Mouse (Mus musculus) kidney, postnatal 14 days (tissue): ENCODE measurements around the gene Etv3.
"Not testable (repeated sequence)": the region's sequence is repeated elsewhere in the genome, so short reads cannot be mapped to it uniquely, and the experiment has no call there.

Source experiments
- DNase-seq: peaks from one replicate; pipeline ENCODE4 v3.0.0; 2022; ENCODE audit warnings: mixed read lengths

Etv3 gene

GRCm38 (mm10) chr3:87521126-87521525 lies 4.1 kb upstream of the Etv3 start:
- no peak for DNase-seq

- no peak for DNase-seq
Observed at GRCm38 (mm10) chr3:87521833-87522232, 3.4 kb upstream of the Etv3 start.

- DNase-seq = no peak
Observed at GRCm38 (mm10) chr3:87523701-87524100, 1.5 kb upstream of the Etv3 start.

- DNase-seq = peak; percentile 17
Observed at GRCm38 (mm10) chr3:87525837-87526570, 797 bp downstream of the Etv3 start.

GRCm38 (mm10) chr3:87527139-87527538 lies 1.9 kb downstream of the Etv3 start:
- no peak for DNase-seq

- DNase-seq = no peak
Observed at GRCm38 (mm10) chr3:87528021-87528420, 2.8 kb downstream of the Etv3 start.

GRCm38 (mm10) chr3:87528841-87529240 lies 3.6 kb downstream of the Etv3 start:
- no peak for DNase-seq

GRCm38 (mm10) chr3:87529568-87529967 lies 4.4 kb downstream of the Etv3 start:
- no peak for DNase-seq

GRCm38 (mm10) chr3:87530234-87530633 lies 5.0 kb downstream of the Etv3 start:
- DNase-seq = no peak

- peak; percentile 9 for DNase-seq
Observed at GRCm38 (mm10) chr3:87533667-87534378, 8.6 kb downstream of the Etv3 start.

GRCm38 (mm10) chr3:87538034-87538433 lies 12.8 kb downstream of the Etv3 start:
- DNase-seq = no peak

- no peak for DNase-seq
Observed at GRCm38 (mm10) chr3:87540028-87540675, 14.9 kb downstream of the Etv3 start.

- DNase-seq = peak; percentile 9
Observed at GRCm38 (mm10) chr3:87540714-87541113, 15.5 kb downstream of the Etv3 start.

- no peak for DNase-seq
Observed at GRCm38 (mm10) chr3:87542481-87543215, 17.4 kb downstream of the Etv3 start.

GRCm38 (mm10) chr3:87545554-87545953 lies 20.3 kb downstream of the Etv3 start:
- DNase-seq = no peak

GRCm38 (mm10) chr3:87546291-87546721 lies 21.1 kb downstream of the Etv3 start:
- no peak for DNase-seq

- no peak for DNase-seq
Observed at GRCm38 (mm10) chr3:87549908-87550307, 24.7 kb downstream of the Etv3 start.

GRCm38 (mm10) chr3:87552327-87552726 lies 27.1 kb downstream of the Etv3 start:
- DNase-seq = no peak

- DNase-seq = no peak
Observed at GRCm38 (mm10) chr3:87553196-87553935, 28.2 kb downstream of the Etv3 start.

GRCm38 (mm10) chr3:87554859-87555258 lies 29.7 kb downstream of the Etv3 start:
- not testable (repeated sequence) for DNase-seq

GRCm38 (mm10) chr3:87556109-87556531 lies 30.9 kb downstream of the Etv3 start:
- DNase-seq = no peak

GRCm38 (mm10) chr3:87556668-87557278 lies 31.6 kb downstream of the Etv3 start:
- no peak for DNase-seq
